Mouse (Mus musculus) frontal cortex, postnatal 25 days (tissue): ENCODE measurements around the gene Svs1.
"Not testable (repeated sequence)": the region's sequence is repeated elsewhere in the genome, so short reads cannot be mapped to it uniquely, and the experiment has no call there.

Source experiments
- DNase-seq, 2 experiments: peaks; one replicate each; pipeline ENCODE4 v3.0.0; 2022; ENCODE audit warnings: low spot score in 2 of 2

The Svs1 gene

DNA sequence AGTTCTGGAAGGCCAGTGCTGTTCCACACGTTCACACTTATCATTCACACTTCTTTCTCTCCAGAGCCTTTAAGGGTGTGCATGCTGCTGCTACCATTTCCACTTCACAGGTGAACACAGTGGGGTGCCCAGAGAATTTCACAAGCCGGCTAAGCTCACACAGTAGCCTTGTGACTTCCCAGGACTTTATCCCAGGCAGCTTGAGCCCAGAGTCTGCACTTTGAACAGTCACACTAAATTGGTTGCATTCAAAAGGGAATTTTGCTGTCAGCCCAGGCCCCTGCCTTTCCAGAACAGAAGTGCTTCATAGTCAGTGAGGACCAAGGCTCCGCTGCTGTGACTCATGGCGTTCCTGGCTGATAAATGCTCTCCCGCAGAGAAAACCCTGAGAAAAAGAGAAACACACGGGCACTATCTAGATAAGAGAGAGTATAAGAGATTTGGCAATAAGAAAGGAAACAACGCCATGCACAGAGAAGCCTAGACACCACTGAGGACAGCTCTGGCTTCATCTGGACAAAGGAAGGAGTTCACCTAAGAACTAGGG lies at the start of gene Svs1:
Gene Svs1, plus strand, starts transcription at position 418 of the 547 bp plus-strand sequence.
- no peak for DNase-seq

DNA sequence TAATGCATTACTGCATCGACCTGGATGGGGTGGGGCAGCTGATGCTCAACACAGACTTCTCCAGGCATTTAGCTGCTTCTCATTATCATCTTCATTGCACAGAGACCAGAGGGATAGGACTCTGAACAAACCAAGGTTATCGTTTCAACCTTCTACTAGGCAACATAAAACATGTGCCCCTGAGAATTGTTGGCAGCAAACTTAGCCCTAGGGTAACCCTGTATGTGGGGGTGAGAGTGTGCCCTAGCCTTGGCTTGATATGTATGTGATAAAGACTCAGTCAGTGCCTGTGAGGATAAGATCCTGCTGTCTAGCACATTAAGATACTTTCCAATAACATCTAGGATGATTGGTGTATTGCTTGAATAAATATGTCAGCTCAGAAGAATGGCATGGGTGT lies 37.1 kb upstream of the Svs1 start:
- DNase-seq = no peak

DNA sequence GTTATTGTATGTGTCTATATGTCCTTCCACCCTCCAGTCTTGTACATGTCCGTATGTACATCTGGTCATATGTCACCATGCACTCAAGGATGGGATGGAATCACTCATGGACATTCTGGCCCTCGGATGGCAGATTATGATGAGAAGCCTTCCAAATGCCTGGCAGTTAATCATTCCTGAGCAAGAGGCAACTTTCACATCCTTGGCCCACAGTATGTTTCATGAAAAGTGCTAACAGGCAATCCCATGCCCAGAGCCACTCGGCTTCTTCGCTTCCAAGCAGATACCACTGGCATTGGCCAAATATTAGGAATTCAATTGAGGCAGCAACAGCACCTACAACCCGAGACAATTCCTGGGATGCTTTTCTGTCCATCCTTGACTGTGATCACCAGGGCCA lies 36.0 kb upstream of the Svs1 start:
- DNase-seq = no peak

DNA sequence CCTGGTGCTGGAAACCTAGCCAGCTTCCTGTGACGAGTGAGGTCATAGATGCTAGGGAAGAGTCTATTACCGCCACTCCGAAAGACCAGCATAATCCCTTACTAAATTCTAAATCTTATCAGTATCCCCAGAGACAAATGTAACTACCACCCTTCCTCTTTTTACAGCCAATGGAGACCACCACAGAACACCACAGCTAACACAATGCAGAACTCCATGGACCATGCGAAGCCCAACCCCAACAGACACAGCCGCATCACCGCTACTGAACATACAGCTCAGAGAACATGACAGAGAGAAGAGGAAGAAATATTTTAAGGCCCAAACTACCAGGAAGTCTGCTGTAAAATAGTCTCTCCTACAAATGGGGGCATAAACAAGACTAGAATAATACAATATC lies 35.0 kb upstream of the Svs1 start:
- no peak for DNase-seq

GRCm38 (mm10) chr6:48953220-48953619 lies 33.4 kb upstream of the Svs1 start:
- no peak for DNase-seq

DNA sequence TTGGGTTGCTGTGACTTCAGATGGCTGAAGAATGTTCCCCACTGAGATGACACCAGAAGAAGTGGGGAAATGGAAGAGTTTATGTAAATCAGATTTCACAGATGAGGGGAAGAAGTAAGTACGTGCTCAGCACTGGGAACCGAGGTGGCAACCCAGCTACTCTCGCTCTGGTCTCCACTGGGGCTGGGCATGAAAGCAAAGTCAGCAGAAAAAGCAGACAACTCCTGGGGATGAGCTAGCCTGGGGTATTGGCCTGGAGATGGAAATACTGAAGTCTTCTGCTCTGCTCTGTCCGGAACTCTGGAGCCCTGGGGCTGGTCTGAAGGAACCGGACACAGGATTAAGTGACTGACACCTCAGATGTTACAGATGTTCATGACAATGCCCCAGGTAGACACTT lies 32.5 kb upstream of the Svs1 start:
- no peak for DNase-seq

DNA sequence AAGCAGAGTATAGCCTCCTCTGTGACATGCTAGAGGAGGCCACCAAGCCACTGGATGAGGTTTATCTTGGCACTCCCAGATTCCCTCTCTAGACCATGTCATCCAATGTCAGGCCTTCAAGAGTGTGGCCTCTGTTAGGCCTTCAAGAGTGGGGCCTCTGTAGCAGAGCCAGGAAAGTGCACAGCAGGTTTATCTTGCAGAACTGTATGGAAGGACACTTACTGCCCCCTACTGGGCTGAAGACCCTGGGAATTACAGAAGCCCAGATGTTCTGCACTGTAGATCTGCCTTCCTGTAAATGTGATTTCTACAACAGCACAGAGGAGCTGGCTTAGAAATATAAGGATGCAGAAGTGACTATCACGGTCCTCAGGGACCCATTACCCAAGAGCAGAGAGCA lies 31.7 kb upstream of the Svs1 start:
- peak; percentile 23 to 48 for DNase-seq

GRCm38 (mm10) chr6:48956785-48957184 lies 29.9 kb upstream of the Svs1 start:
- DNase-seq = no peak

GRCm38 (mm10) chr6:48958053-48958452 lies 28.6 kb upstream of the Svs1 start:
- no peak for DNase-seq

DNA sequence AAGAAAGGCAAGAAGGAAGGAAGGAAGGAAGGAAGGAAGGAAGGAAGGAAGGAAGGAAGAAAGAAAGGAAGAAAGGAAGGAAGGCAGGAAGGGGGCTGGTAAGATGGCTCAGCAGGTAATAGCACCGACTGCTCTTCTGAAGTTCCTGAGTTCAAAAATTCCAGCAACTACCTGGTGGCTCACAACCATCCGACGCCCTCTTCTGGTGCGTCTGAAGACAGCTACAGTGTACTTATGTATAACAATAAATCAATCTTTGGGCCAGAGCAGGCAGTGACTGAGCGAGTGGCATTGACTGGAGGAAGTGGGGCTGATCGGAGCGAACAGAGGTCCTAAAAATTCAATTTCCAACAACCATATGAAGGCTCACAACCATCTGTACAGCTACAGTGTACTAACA lies 27.5 kb upstream of the Svs1 start:
- not testable (repeated sequence) for DNase-seq

- not testable (repeated sequence) for DNase-seq
Observed at GRCm38 (mm10) chr6:48966696-48967095, 20.0 kb upstream of the Svs1 start.

- DNase-seq = no peak
Observed at GRCm38 (mm10) chr6:48967868-48968267, 18.8 kb upstream of the Svs1 start.

GRCm38 (mm10) chr6:48974663-48975062 lies 12.0 kb upstream of the Svs1 start, which contains the start of gene Doxl2:
TSS of gene Doxl2 (plus strand) at chr6:48974963.
- DNase-seq = no peak

- no peak for DNase-seq
Observed at GRCm38 (mm10) chr6:48979616-48980015, 7.0 kb upstream of the Svs1 start.

DNA sequence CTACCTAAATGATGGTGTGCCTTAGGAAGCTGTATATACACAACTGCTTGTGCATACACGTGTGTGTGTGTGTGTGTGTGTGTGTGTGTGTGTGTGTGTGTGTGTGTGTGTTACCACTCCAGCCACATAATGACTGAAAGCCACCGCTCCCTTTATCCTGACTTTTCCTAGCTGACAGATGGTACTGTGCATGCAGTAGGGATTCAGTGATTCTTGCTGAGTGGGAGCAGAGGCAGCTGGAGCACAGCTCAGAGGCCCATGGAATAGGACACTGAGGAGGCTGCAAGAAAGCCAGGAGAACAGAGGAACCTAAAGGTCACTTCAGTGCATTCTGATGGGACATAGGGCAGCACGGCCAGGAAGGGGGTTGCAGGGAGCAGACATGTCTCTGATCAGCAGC lies 4.4 kb upstream of the Svs1 start:
- DNase-seq = no peak

DNA sequence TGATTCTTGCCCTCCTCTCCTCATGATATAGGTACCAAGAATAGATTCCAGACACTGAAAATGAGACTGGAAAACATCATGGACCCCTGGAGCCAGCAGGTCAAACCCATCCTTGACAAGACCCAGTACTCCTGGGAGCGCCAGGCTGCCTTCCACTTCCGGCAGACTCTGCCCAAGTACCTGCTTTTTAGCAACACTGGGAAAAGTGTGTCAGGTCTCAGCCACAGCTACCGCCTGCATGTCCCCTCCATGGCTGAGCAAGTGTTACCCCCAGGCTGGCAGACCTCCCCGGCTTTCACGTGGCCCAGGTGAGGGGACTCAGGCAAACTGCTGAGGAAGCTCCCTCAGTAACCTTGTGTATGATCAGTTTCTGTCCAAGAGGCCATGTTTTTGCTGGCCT lies 3.3 kb downstream of the Svs1 start:
- no peak for DNase-seq

GRCm38 (mm10) chr6:48991991-48992390 lies 5.3 kb downstream of the Svs1 start:
- DNase-seq = no peak

DNA sequence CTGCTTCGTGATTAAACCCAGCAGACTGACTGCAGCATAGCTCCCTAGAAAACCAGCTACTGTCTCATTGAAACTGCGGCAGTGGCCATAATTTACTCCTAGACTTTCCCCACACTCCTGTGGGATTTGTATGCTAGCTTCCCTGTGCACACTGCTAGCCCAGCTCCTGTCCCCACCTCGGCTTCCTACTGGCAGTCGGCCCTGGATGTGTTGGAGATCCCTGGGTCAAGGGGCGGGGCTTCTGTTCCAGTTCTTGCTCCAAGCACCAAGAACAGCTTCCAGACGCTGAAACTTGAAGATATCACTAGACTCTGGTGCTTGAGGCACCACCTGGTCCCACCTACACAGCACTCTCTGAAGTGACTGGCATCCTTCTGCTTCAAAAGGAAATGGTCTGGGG lies 11.5 kb downstream of the Svs1 start:
- no peak for DNase-seq

- DNase-seq = no peak
Observed at GRCm38 (mm10) chr6:48998796-48999195, 12.1 kb downstream of the Svs1 start.

- no peak for DNase-seq
Observed at GRCm38 (mm10) chr6:49003381-49003780, 16.7 kb downstream of the Svs1 start.

DNA sequence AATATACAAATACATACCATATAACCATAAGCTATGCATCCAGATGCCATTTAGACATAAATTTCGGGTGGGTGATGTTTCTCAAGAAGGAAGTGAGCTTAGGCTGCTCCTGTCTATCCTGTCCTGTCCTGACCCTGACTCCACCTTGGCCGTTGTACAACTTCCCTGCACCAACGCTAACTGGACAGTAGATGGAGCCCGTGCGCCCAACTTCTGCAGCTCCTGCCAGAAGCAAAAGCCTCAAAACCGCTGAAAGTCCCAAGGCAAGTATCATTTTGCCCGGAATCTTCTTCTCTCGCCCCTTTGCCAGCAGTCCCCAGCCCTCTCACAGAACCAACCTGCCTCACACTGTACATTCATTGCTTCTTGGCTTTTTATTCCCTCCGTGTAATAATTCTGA lies 21.3 kb downstream of the Svs1 start:
- peak; percentile 14 to 48 for DNase-seq

DNA sequence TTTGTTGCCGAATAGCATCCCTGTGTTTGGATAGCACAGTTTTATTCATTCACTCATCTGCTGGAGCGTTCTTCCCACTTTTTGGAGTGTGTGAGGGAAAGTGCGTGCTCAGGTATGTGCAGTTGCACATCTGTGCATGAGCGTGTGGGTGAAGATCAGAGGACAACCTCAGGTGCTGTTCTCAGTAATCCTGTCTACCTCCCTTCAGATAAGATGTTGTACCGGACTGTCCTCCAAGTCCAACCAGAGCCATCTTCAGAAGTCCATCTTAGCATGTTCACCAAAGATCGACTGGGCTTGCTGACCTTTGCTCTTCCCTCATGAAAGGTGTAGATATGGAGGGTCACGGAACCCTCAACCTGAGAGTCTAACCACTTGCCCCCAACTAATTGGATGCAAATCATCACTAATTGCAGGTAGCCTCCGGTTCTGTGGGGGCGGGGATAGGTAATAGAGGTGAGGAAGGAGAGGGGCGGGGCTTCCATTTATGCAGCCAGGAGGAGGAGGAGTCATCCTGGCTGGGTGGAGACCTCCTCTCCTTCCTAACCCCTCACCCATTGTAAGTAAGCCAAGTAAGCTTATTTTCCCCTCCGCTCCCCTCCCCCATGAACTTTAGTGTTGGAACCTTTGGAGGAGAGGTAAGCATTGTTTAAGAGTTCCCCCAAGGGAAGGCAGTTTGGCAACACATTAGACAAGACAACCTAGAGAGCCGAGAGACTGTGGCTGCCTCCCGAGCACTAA lies 21.9 kb downstream of the Svs1 start:
- DNase-seq = no peak

DNA sequence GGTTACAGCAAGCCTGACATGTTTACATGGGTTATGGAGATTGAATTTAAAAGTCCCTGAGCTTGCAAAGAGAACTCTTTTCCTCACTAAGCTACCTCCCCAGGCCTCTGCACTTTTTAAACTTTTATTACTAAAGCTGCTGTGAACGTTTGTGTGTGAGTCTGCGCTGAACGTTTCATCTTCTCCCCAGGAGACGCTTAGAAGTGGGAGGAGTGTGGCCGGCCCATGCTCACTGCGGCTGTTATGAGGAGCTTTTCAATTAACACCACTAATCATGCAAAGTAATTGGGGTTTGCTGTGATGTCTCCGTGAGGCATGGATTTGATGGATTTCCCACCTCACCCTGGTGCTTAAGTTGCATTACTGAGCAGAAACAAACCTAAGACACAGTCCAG lies 22.5 kb downstream of the Svs1 start:
- no peak for DNase-seq

DNA sequence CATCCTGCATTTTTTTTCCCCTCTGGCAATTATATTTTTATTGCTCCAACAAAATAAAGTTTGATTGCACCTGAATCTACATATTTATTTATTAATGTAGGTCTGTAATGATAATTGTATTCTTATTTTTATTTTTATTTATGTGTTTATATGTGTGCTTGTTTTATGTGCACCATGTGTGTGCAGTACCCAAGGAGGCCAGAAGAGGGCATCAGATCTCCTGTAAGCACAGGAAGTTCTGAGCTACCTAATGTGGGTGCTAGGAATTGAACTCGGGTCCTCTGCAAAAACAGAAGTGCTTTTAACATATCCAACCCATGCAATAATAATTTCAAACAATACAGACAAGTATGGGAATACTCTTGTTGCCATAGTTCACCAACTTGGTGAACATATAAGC lies 23.0 kb downstream of the Svs1 start:
- no peak for DNase-seq
